Mouse (Mus musculus) 3134 (cell line): ENCODE data around the gene Pxn.
"Not testable (repeated sequence)": the region's sequence is repeated elsewhere in the genome, so short reads cannot be mapped to it uniquely, and the experiment has no call there.

Experiments
- DNase-seq: peaks from one replicate; pipeline ENCODE4 v3.0.0-alpha.2; 2011; ENCODE audit warnings: low spot score; ENCODE audit not compliant: insufficient read length; ENCODE audit errors: extremely low read depth

Gene Pxn

DNA sequence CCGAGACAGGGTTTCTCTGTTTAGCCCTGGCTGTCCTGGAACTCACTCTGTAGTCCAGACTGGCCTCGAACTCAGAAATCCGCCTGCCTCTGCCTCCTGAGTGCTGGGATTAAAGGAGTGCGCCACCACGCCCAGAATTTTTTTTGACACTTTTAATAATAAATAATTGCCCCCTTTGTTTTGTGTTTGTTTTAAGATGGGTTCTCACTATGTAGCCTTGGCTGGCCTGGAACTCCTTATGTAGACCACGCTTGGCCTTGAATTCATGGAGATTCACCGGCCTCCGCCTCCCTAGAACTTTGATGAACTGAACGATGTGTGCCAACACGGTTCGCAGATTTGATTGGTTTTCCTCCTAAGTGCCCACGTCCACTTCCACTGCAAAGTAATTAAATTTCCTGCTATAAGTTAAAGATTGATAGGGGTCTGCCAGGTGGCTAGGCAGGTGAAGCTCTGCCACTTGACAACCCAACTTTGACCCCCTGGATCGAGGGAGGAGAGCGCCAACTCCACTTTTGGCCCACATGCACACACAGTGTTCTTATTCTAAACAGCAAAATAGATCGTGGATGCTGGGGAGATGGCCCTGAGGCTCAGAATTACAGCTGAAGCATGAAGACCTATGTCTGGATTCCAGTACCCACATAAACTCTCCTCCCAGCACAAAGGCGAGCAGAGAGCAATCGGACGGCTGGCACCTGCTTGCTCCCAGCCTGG lies 20.8 kb upstream of the Pxn start:
- no peak for DNase-seq

GRCm38 (mm10) chr5:115486726-115487125 lies 19.8 kb upstream of the Pxn start:
- DNase-seq: no peak

- no peak for DNase-seq
These were observed 19.1 kb upstream of the Pxn start for GRCm38 (mm10) chr5:115487353-115487752.

GRCm38 (mm10) chr5:115487942-115488580 lies 18.4 kb upstream of the Pxn start:
- no peak for DNase-seq

DNA sequence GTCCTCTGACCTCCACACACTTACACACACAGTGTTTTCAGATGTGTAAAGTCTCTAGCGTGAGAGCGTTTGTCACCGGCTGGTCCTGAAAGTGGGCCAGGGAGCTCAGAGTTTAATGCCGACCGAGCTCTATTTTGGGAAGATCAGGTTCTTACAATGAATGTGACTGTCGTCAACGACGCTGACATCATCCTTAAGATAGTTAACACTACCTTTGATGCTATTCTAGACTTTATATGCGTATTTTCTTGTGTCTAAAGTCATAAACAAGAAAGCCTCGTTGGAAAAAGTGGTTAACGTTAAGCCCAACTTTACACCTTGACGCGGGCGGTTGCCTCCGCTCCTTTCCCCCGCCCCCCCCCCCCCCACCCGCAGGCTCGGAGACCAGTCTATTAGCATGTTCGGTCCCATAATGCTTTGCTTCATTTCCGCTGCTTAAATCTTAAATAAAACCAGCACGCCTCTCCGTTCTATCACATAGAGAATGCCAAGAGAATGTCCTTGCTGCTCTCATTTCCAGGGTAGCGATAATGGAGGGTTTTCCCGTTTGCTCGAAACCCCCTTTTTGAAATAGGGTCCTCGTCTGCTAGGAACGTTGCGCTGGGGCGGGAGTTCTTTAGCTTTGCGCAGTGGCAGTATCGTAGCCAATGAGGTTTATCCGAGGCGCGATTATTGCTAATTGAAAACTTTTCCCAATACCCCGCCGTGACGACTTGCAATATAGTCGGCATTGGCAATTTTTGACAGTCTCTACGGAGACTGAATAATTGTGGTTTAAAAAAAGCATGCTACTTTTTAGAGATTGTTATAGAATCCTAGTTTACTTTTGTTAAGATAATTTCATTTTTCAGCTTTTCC lies 17.4 kb upstream of the Pxn start:
- DNase-seq: peak; percentile 70

GRCm38 (mm10) chr5:115489699-115490637 lies 16.5 kb upstream of the Pxn start:
- DNase-seq: peak; percentile 96

GRCm38 (mm10) chr5:115490638-115491000 lies 15.9 kb upstream of the Pxn start:
- peak; percentile 62 for DNase-seq

DNA sequence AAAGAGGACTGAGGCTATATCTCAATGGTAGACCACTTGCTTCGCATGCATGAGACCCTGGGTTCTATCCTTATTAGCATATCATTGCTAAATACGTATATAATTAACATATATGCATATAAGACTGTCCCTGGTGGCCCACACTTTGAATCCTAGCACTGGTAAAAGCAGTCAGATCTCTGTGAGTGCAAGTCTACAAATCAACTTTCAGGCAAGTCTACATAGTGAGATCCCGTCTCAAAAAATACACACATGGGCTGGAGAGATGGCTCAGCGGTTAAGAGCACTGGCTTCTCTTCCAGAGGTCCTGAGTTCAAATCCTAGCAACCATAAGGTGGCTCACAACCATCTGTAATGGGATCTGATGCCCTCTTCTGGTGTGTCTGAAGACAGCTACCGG lies 15.4 kb upstream of the Pxn start:
- DNase-seq: no peak

DNA sequence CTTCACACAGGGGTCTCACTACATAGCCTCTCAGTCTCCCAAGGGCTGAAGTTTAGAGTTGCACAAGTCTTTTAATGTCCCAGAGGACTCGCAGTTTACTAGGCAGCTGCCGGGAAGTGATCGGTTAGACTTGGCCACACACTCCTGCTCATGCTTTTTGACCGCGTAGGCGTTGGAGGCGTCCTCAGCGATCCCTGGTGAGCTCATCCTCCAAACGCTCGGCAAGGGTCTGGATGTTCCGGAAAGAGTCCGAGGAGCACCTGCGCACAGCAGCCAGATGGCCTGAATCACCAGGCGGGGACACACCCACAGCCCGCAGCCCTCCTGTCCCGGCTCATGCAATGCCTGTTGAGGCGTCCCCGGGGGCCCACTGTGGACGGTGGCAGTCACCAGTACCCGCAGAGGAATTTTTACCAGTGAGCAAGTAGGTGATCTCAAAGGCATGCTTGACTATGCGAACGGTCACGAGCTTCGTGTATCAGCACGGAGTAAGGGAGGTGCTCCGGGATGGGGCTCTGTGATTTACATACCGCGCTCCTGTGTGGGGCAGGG lies 14.6 kb upstream of the Pxn start:
- peak; percentile 95 for DNase-seq

- peak; percentile 65 for DNase-seq
These were observed 13.7 kb upstream of the Pxn start for GRCm38 (mm10) chr5:115492711-115493335.

DNA sequence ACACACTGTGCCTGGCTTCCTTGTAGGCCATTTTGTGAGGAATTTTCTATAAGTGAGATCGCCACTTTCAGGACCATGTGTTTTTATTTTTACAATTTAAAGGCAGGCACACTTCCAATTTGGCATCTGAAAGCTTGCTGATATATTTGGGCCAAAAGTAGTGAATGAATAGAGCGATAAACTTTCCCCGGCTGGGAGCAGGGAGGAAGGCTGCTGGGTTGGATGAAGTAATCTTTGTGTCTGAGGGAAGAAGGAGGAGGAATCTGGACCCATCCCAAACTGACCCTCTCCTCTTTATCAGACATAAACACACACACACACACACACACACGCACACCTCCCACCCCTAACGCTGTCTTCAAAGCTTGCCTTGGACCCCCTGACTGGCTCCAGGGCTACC lies 13.0 kb upstream of the Pxn start:
- no peak for DNase-seq

- not testable (repeated sequence) for DNase-seq
These were observed 10.9 kb upstream of the Pxn start for GRCm38 (mm10) chr5:115495618-115496017.

- DNase-seq: no peak
These were observed 9.4 kb upstream of the Pxn start for GRCm38 (mm10) chr5:115497033-115497432.

DNA sequence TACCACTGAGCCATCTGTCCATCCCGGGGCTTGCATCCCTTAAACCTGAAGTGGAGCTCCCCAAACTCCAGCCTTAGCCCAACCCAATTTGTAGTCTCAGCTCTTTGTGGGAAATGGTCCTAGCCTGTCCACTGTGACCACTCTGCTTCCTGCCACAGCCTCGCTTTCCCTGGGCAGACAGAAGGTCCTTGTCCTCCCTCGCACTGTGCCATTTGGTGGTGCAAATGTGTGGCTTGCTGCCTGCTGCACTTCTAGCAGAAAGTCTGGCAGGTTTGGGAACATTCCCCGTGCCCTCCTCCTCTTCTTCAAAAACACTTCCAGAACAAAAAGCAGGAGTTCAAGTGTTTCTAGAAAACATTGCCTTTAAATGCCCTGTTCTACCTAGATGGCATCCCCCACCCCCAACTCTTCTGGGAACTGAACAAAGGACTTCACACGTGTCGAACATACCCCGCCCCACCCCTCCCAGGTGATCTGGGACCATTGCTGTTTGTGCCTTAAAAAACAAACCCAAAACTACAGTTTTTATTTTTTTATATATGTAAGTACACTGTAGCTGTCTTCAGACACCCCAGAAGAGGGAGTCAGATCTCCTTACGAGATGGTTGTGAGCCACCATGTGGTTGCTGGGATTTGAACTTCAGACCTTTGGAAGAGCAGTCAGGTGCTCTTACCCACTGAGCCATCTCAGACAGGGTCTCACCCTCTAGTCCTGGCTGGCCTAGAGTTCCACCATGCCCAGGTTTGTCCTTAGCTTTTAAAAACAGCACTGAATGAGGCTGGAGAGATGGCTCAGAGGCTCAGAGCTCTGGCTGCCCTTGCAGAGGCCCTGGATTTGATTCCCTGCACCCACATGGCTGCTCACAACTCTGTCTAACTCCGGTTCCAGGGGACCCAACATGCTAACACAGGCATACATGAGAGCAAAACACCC lies 7.9 kb upstream of the Pxn start:
- no peak for DNase-seq

DNA sequence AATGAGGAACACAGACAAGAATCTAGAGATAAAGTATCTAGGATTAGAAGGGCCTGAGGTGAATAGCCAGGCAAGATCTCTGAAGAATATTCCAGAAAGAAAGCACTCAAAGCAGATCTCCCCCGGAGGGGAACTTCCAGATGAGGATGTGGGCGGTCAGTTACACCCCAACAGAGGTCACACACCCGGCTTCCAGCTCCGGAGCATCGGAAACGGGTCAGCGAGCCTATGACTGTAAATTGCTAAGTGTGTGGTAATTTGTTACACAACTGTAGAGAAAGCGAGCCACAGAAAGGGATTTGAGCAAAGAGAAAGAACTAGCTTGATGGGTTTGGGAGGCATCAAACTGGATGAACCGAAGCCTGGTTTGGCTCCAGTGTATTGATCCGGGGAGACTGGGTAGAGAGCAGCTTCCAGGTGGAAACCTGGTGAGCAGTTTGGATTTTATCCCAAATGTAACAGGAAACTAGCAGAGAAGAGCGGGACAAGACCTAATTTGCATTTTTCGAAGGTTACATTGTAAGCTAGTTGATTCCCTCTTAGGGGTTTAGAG lies 6.0 kb upstream of the Pxn start:
- no peak for DNase-seq

GRCm38 (mm10) chr5:115503035-115503434 lies 3.4 kb upstream of the Pxn start:
- DNase-seq: no peak

DNA sequence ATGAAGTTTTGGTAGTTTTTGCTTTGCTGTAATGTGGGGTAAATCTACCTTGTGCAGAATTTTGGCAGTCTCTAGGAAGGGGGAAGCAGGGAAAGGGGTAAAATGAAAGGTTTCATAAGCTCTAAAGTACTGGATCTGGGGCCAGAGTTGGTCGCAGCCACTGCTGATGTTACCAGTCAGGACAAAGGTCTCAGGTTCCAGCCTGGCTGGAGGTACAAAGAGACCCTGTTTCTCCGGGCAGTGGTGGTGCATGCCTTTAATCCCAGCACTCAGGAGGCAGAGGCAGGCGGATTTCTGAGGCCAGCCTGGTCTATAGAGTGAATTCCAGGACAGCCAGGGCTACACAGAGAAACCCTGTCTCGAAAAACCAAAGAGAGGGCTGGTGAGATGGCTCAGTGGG lies 859 bp upstream of the Pxn start:
- DNase-seq: not testable (repeated sequence)

- DNase-seq: no peak
These were observed 948 bp downstream of the Pxn start for GRCm38 (mm10) chr5:115507267-115507980.
